Mouse (Mus musculus) Patski (cell line): ENCODE measurements around the gene Adcy2. TPM values are rescaled to one million over a fixed set of nuclear protein-coding genes. Genes with fewer than 3 reads are reported as not detected.
A peak's percentile ranks its signal among the peaks of the same experiment; 100 is the strongest.

Experiments
- ATAC-seq: fragments of 100-300 bp; one replicate; pipeline ENCODE4 v1.8.0; 2021
- CTCF ChIA-PET: fragments of 350-600 bp; sonication (Branson Sonifier 250); formaldehyde crosslinking; loops from one replicate; lab custom pipeline; 2022; ENCODE audit warnings: inconsistent platforms; lab: Charles Lee
- POLR2A ChIA-PET: fragments of 350-600 bp; sonication (Branson Sonifier 250); formaldehyde crosslinking; loops from one replicate; lab custom pipeline; 2022; ENCODE audit warnings: antibody characterized with exemption, inconsistent platforms; lab: Charles Lee
- DNase-seq: peaks from one replicate; pipeline ENCODE4 v3.0.0-alpha.2; 2011; ENCODE audit warnings: low read depth, low spot score
- H3K27me3 ChIP-seq: fragments of 371-371 bp; one replicate; pipeline ENCODE4 v1.5.1; 2021
- CTCF ChIP-seq: fragments of 100-300 bp; IDR thresholded peaks from one replicate; pipeline ENCODE4 v1.5.1; 2021
- in situ Hi-C: fragments of 300-500 bp; cut with MboI; formaldehyde crosslinking; loops from 3 replicates; pipeline ENCODE4 v1.11.1; 2018; ENCODE audit warnings: low pct_unique_long_range_greater_than_20kb, mixed read lengths
- polyA plus RNA-seq: library from polyadenylated mRNA; unstranded; gene quantifications from one replicate; pipeline ENCODE4 v1.2.3, GENCODE M21; 2021

Adcy2 gene
- polyA plus RNA-seq = 0.06 TPM

GRCm38 (mm10) chr13:68998918-68999801 is at the start of gene Adcy2:
Gene Adcy2, minus strand, starts transcription at chr13:68999541.
- TF ChIP-seq CTCF = no peak
- DNase-seq (no peak), ATAC-seq (peak; percentile 40)
- POLR2A ChIA-PET = no interaction called here
- in situ Hi-C loops = no loop called here
- peaks cover 38% of the 10 kb centered on the region for H3K27me3 ChIP-seq
- CTCF ChIA-PET = no interaction called here

GRCm38 (mm10) chr13:69036991-69037597 is 37.8 kb upstream of the Adcy2 start:
- no peaks in the 10 kb centered on the region for H3K27me3 ChIP-seq
- in situ Hi-C loops = no loop called here
- TF ChIP-seq CTCF = no peak
- CTCF ChIA-PET = no interaction called here
- DNase-seq = no peak
- POLR2A ChIA-PET = no interaction called here
- no peak for ATAC-seq

- DNase-seq = no peak
- CTCF ChIA-PET = no interaction called here
- no peak for ATAC-seq
- no peaks in the 10 kb centered on the region for H3K27me3 ChIP-seq
- TF ChIP-seq CTCF = no peak
- POLR2A ChIA-PET = no interaction called here
- in situ Hi-C loops = no loop called here
Measured at GRCm38 (mm10) chr13:69034621-69035020, 35.3 kb upstream of the Adcy2 start.

- ChIA-PET CTCF (no interaction called here), POLR2A (no interaction called here)
- in situ Hi-C loops = no loop called here
- no peak for ATAC-seq
- no peaks in the 10 kb centered on the region for H3K27me3 ChIP-seq
- no peak for DNase-seq
- no peak for TF ChIP-seq CTCF
Measured at GRCm38 (mm10) chr13:69033532-69033931, 34.2 kb upstream of the Adcy2 start.

- no peak for TF ChIP-seq CTCF
- no peaks in the 10 kb centered on the region for H3K27me3 ChIP-seq
- CTCF ChIA-PET = no interaction called here
- in situ Hi-C loops = no loop called here
- POLR2A ChIA-PET = no interaction called here
- DNase-seq = no peak
- no peak for ATAC-seq
Measured at GRCm38 (mm10) chr13:69029078-69029757, 29.9 kb upstream of the Adcy2 start.

GRCm38 (mm10) chr13:69024964-69025363 is 25.6 kb upstream of the Adcy2 start:
- in situ Hi-C loops = loop anchor here (25.0 kb wide), 1 partner anchor 637 kb away; no protein-coding TSS in a partner anchor
- DNase-seq (no peak), ATAC-seq (no peak)
- CTCF ChIA-PET = no interaction called here
- no peaks in the 10 kb centered on the region for H3K27me3 ChIP-seq
- no peak for TF ChIP-seq CTCF
- POLR2A ChIA-PET = interaction anchor here (0.7 kb wide), 1 partner anchor 895 kb away, joined by 3 read pairs; no protein-coding TSS in a partner anchor

GRCm38 (mm10) chr13:69023239-69023638 is 23.9 kb upstream of the Adcy2 start:
- in situ Hi-C loops = loop anchor here (25.0 kb wide), 1 partner anchor 639 kb away; no protein-coding TSS in a partner anchor
- POLR2A ChIA-PET = no interaction called here
- H3K27me3 ChIP-seq = no peaks in the 10 kb centered on the region
- DNase-seq (no peak), ATAC-seq (no peak)
- CTCF ChIA-PET = no interaction called here
- no peak for TF ChIP-seq CTCF

- ATAC-seq (no peak), DNase-seq (no peak)
- TF ChIP-seq CTCF = no peak
- in situ Hi-C loops = loop anchor here (25.0 kb wide), 1 partner anchor 642 kb away; no protein-coding TSS in a partner anchor
- no peaks in the 10 kb centered on the region for H3K27me3 ChIP-seq
- POLR2A ChIA-PET = no interaction called here
- CTCF ChIA-PET = no interaction called here
Measured at GRCm38 (mm10) chr13:69020574-69020973, 21.2 kb upstream of the Adcy2 start.

- DNase-seq (no peak), ATAC-seq (no peak)
- in situ Hi-C loops = loop anchor here (10.0 to 25.0 kb wide), 2 partner anchors 402 to 655 kb away; no protein-coding TSS in a partner anchor
- TF ChIP-seq CTCF = no peak
- H3K27me3 ChIP-seq = no peaks in the 10 kb centered on the region
- ChIA-PET CTCF (no interaction called here), POLR2A (no interaction called here)
Measured at GRCm38 (mm10) chr13:69006915-69007314, 7.6 kb upstream of the Adcy2 start.

GRCm38 (mm10) chr13:69006091-69006490 is 6.8 kb upstream of the Adcy2 start:
- no peak for ATAC-seq
- no peak for TF ChIP-seq CTCF
- POLR2A ChIA-PET = no interaction called here
- in situ Hi-C loops = loop anchor here (10.0 to 25.0 kb wide), 2 partner anchors 401 to 656 kb away; no protein-coding TSS in a partner anchor
- no peak for DNase-seq
- CTCF ChIA-PET = no interaction called here
- peaks cover under 1% of the 10 kb centered on the region for H3K27me3 ChIP-seq
